Mouse (Mus musculus) A20 (cell line): ENCODE measurements at regions not wholly inside any gene's neighbourhood (a gene's known extent, or its start where the extent isn't known, plus 50 kb on each side); places are given as distances from the start of the nearest gene placed in this dataset.

ENCODE experiments used
- DNase-seq: peaks from one replicate; pipeline ENCODE4 v3.0.0-alpha.2; 2011; ENCODE audit warnings: low read depth, low spot score

- DNase-seq = no peak
Measured at GRCm38 (mm10) chr10:83963779-83964643, 241.3 kb downstream of the 1500009L16Rik start.

GRCm38 (mm10) chr10:83964838-83965237, 242.2 kb downstream of the 1500009L16Rik start:
- no peak for DNase-seq

GRCm38 (mm10) chr10:83970501-83970900, 247.8 kb downstream of the 1500009L16Rik start:
- DNase-seq = no peak

GRCm38 (mm10) chr10:83974548-83974947, 251.9 kb downstream of the 1500009L16Rik start:
- no peak for DNase-seq

- DNase-seq = no peak
Measured at GRCm38 (mm10) chr10:83976548-83976947, 253.9 kb downstream of the 1500009L16Rik start.

GRCm38 (mm10) chr10:83979930-83980329, 257.3 kb downstream of the 1500009L16Rik start:
- no peak for DNase-seq

GRCm38 (mm10) chr10:83984697-83985415, 262.2 kb downstream of the 1500009L16Rik start:
- no peak for DNase-seq

GRCm38 (mm10) chr10:83992577-83993305, 270.1 kb downstream of the 1500009L16Rik start:
- DNase-seq = no peak

GRCm38 (mm10) chr10:83995026-83995600, 272.4 kb downstream of the 1500009L16Rik start:
- DNase-seq = no peak

GRCm38 (mm10) chr10:83995913-83996312, 273.2 kb downstream of the 1500009L16Rik start:
- DNase-seq = no peak

GRCm38 (mm10) chr10:83996489-83996888, 273.8 kb downstream of the 1500009L16Rik start:
- DNase-seq = peak; percentile 48

GRCm38 (mm10) chr10:84000436-84001208, 278.0 kb downstream of the 1500009L16Rik start:
- DNase-seq = no peak

- DNase-seq = no peak
Measured at GRCm38 (mm10) chr10:84002744-84003143, 280.1 kb downstream of the 1500009L16Rik start.

GRCm38 (mm10) chr10:84003601-84004149, 281.0 kb downstream of the 1500009L16Rik start:
- no peak for DNase-seq

GRCm38 (mm10) chr10:84008923-84009322, 286.3 kb downstream of the 1500009L16Rik start:
- no peak for DNase-seq

GRCm38 (mm10) chr10:84019381-84019780, 296.7 kb downstream of the 1500009L16Rik start:
- DNase-seq = peak; percentile 60

- DNase-seq = peak; percentile 59
Measured at GRCm38 (mm10) chr10:84020023-84020620, 297.5 kb downstream of the 1500009L16Rik start.

- DNase-seq = no peak
Measured at GRCm38 (mm10) chr10:84021167-84022120, 298.8 kb downstream of the 1500009L16Rik start.

GRCm38 (mm10) chr10:84024294-84024693, 301.6 kb downstream of the 1500009L16Rik start:
- DNase-seq = no peak
